Mouse (Mus musculus) olfactory bulb, adult 2 months (tissue): ENCODE measurements around the gene Pitpnm3. TPM values are rescaled to one million over a fixed set of nuclear protein-coding genes. Genes with fewer than 3 reads are reported as not detected.

Source experiments
- H3K27ac ChIP-seq: fragments of 200-500 bp; 2 replicates; pipeline ENCODE4 v1.5.1; 2012; ENCODE audit warnings: low read depth, low read length; ENCODE audit not compliant: insufficient read depth
- H3K4me1 ChIP-seq: fragments of 200-500 bp; 2 replicates; pipeline ENCODE4 v1.6.1; 2012; ENCODE audit warnings: low read length; ENCODE audit not compliant: control insufficient read depth, insufficient read depth
- H3K4me3 ChIP-seq: fragments of 200-500 bp; 2 replicates; pipeline ENCODE4 v1.5.1; 2012; ENCODE audit warnings: mild to moderate bottlenecking, low read depth, low read length, moderate library complexity; ENCODE audit not compliant: insufficient read depth
- CTCF ChIP-seq: fragments of 200-500 bp; IDR thresholded peaks from 2 replicates; pipeline ENCODE4 v1.5.1; 2012; ENCODE audit warnings: low read depth, mild to moderate bottlenecking, low read length, moderate library complexity; ENCODE audit not compliant: insufficient read depth
- POLR2A ChIP-seq: fragments of 200-500 bp; IDR thresholded peaks from 2 replicates; pipeline ENCODE4 v1.6.1; 2012; ENCODE audit warnings: mild to moderate bottlenecking, low read depth, low read length, moderate library complexity; ENCODE audit not compliant: insufficient read depth
- WGBS: fragments of 180-500 bp; shearing (Covaris S2); methylation state at CpG from one replicate; pipeline ENCODE4 v1.1.7; 2018; 5-methylcytosine and 5-hydroxymethylcytosine counted together
- polyA plus RNA-seq: library from polyadenylated mRNA; stranded (reverse); fragments of >200 nt; gene quantifications from 2 replicates; pipeline ENCODE4 v1.2.4, GENCODE M21; 2012; ENCODE audit warnings: low replicate concordance; ENCODE audit not compliant: missing spikeins, insufficient read depth, insufficient read length

The Pitpnm3 gene
- polyA plus RNA-seq, 1 experiment, result not detected

- Histone ChIP-seq H3K4me1 (peaks cover 15% of the 10 kb centered on the region), H3K27ac (peak overlapping the region; percentile 16; the same call in 1 of the 2 replicates), H3K4me3 (no peak overlapping the region)
- TF ChIP-seq CTCF (no peak), POLR2A (no peak)
- 63% methylated on average over 8 of the region's 8 CpGs for WGBS
Measured at GRCm38 (mm10) chr11:72104223-72104622, 31.4 kb downstream of the Pitpnm3 start.

GRCm38 (mm10) chr11:72103530-72103929 lies 32.0 kb downstream of the Pitpnm3 start:
- H3K4me1 ChIP-seq, result peaks cover 21% of the 10 kb centered on the region
- H3K4me3 ChIP-seq, result no peak overlapping the region
- 33% methylated on average over 7 of the region's 7 CpGs for WGBS
- no peak overlapping the region for H3K27ac ChIP-seq
- TF ChIP-seq CTCF (no peak), POLR2A (no peak)

GRCm38 (mm10) chr11:72100996-72101395 lies 34.6 kb downstream of the Pitpnm3 start:
- no peak overlapping the region for H3K27ac ChIP-seq
- H3K4me3 ChIP-seq, result no peak overlapping the region
- TF ChIP-seq CTCF, result no peak
- no peak for TF ChIP-seq POLR2A
- H3K4me1 ChIP-seq, result peaks cover 35% of the 10 kb centered on the region
- 89% methylated on average over 4 of the region's 4 CpGs for WGBS

DNA sequence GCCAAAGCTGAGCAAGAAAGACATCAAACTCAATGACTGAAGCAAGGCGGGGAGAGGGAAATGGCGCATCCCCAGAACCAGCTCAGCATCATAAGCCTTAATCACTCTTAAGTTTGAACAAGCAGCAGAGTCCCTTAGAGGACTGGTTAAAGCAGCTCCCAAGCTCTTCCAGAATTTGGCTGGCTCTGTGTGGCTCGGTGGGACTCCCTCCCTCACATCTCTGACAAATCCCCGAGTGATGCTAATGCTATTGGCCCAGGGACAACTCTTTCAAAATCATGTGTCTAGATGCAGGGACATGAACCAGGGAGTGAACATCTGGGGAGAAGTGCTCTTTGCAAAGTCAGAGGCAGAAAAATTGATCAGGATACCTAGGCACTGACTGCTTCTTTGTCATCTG lies 36.4 kb downstream of the Pitpnm3 start:
- TF ChIP-seq POLR2A, result no peak
- no peak for TF ChIP-seq CTCF
- Histone ChIP-seq H3K27ac (no peak overlapping the region), H3K4me1 (peaks cover 43% of the 10 kb centered on the region), H3K4me3 (no peak overlapping the region)
- 62% methylated on average over 4 of the region's 4 CpGs for WGBS

DNA sequence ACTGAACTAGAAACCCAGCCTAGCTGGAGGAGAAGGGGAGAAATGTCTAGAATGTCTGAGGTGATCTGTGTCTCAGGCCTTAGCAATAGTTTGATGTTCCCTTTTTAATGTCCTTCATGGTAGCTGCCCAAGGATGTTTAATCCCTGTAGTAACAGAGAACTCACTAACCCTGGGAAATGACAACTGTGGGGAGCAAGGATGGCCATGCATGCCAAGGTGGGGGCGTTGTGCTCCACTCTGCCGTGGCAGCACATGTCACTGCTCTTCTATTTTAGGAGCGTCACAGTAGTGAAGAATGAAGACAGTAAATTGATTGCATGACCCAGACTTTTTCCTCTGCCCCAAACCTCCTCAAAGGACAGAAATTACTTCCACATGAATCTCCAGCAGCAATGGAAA lies 37.6 kb downstream of the Pitpnm3 start:
- Histone ChIP-seq H3K27ac (no peak overlapping the region), H3K4me3 (no peak overlapping the region), H3K4me1 (peaks cover 42% of the 10 kb centered on the region)
- WGBS, result 59% methylated on average over 3 of the region's 3 CpGs
- TF ChIP-seq CTCF (no peak), POLR2A (no peak)

DNA sequence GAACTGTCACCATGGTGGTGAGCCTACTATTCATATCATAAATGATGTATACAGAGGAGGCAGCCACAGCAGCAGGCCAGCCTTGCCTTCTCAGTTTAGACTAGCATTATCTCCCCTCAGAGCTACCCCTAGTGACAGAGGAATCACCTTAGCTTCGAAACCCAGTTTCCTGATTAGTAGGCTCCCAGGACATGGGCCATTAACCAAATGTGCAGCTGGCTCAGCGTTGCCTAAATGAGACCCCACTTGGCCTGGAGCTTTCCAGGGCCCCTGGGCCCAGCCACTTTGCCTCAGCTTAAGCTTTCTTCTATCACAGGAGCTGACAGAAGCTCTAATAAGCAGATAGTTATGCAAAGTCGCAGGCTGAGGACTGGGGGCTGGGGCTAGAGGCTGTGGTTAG lies 39.6 kb downstream of the Pitpnm3 start:
- no peak overlapping the region for H3K27ac ChIP-seq
- no peak overlapping the region for H3K4me3 ChIP-seq
- H3K4me1 ChIP-seq, result peaks cover 57% of the 10 kb centered on the region
- TF ChIP-seq CTCF (no peak), POLR2A (no peak)
- WGBS, result 36% methylated on average over 3 of the region's 3 CpGs

GRCm38 (mm10) chr11:72094442-72094841 lies 41.1 kb downstream of the Pitpnm3 start:
- 68% methylated on average over 7 of the region's 7 CpGs for WGBS
- TF ChIP-seq CTCF (no peak), POLR2A (no peak)
- H3K27ac ChIP-seq, result no peak overlapping the region
- no peak overlapping the region for H3K4me3 ChIP-seq
- peaks cover 59% of the 10 kb centered on the region for H3K4me1 ChIP-seq

DNA sequence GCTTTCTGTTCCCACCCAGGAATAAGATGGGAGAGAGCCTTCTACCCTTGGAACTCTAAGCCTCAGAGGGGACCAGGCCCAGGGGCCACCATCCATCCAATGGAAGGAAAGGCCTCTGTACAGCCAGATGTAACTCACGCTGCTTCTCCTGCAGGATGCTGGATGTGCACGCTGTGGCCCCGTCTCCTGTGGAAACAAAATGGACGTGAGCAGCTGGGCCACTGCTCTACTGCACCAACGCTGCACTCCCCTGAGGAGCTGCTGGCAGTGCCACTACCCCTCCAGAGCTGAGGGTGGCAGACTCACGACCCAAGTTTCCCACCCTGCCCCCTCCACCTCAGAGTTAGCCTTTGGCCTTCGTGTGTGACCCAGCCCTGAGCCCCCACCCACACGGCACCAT lies 43.2 kb downstream of the Pitpnm3 start:
- WGBS, result 74% methylated on average over 8 of the region's 8 CpGs
- TF ChIP-seq CTCF (no peak), POLR2A (no peak)
- peak overlapping the region; percentile 29 for H3K27ac ChIP-seq
- peaks cover 62% of the 10 kb centered on the region for H3K4me1 ChIP-seq
- no peak overlapping the region for H3K4me3 ChIP-seq

GRCm38 (mm10) chr11:72086251-72087046 lies 49.1 kb downstream of the Pitpnm3 start:
- no peak for TF ChIP-seq CTCF
- TF ChIP-seq POLR2A, result no peak
- no peak overlapping the region for H3K4me3 ChIP-seq
- peak overlapping the region; percentile 99 for H3K27ac ChIP-seq
- 9% methylated on average over 11 of the region's 11 CpGs for WGBS
- H3K4me1 ChIP-seq, result peaks cover 57% of the 10 kb centered on the region
